Mouse (Mus musculus) spleen, adult 2 months (tissue): ENCODE data around the gene Vdr. TPM values are rescaled to one million over a fixed set of nuclear protein-coding genes. Genes with fewer than 3 reads are reported as not detected.

Experiments used
- DNase-seq, 2 experiments: peaks; one replicate each; pipeline versions ENCODE4 v3.0.0 to v3.0.0-alpha.2; 2012 to 2021; ENCODE audit warnings: low spot score in 2 of 2, low read depth in 1 of 2
- H3K27ac ChIP-seq: fragments of 200-500 bp; 2 replicates; pipeline ENCODE4 v1.5.1; 2012; ENCODE audit warnings: low read length, inconsistent platforms; ENCODE audit not compliant: insufficient read depth
- H3K27me3 ChIP-seq: fragments of 200-500 bp; 2 replicates; pipeline ENCODE4 v1.6.1; 2012; ENCODE audit warnings: mild to moderate bottlenecking, moderate library complexity, low read length, inconsistent platforms; ENCODE audit not compliant: control insufficient read depth, insufficient read depth
- H3K36me3 ChIP-seq: fragments of 200-500 bp; 2 replicates; pipeline ENCODE4 v1.6.1; 2012; ENCODE audit warnings: mild to moderate bottlenecking, low read length, inconsistent platforms; ENCODE audit not compliant: control insufficient read depth, insufficient read depth
- H3K4me1 ChIP-seq: fragments of 200-500 bp; 2 replicates; pipeline ENCODE4 v1.6.1; 2011; ENCODE audit warnings: inconsistent platforms; ENCODE audit not compliant: control insufficient read depth, insufficient read depth, insufficient read length
- H3K4me3 ChIP-seq: fragments of 200-500 bp; 2 replicates; pipeline ENCODE4 v1.5.1; 2011; ENCODE audit warnings: mild to moderate bottlenecking, inconsistent platforms; ENCODE audit not compliant: insufficient read depth, insufficient read length; ENCODE audit errors: extremely low read depth
- CTCF ChIP-seq: fragments of 200-500 bp; IDR thresholded peaks from 2 replicates; pipeline ENCODE4 v1.5.1; 2011; ENCODE audit warnings: mild to moderate bottlenecking, inconsistent platforms; ENCODE audit not compliant: insufficient read depth, insufficient read length, insufficient replicate concordance; ENCODE audit errors: extremely low read depth
- POLR2A ChIP-seq: fragments of 200-500 bp; IDR thresholded peaks from 2 replicates; pipeline ENCODE4 v1.6.1; 2011; ENCODE audit warnings: low read depth, low read length, inconsistent platforms
- WGBS: fragments of 180-500 bp; shearing (Covaris S2); methylation state at CpG from one replicate; pipeline ENCODE4 v1.1.7; 2018; 5-methylcytosine and 5-hydroxymethylcytosine counted together
- polyA plus RNA-seq: library from polyadenylated mRNA; depleted of rRNA; stranded (reverse); fragments of >200 nt; gene quantifications from 2 replicates; pipeline ENCODE4 v1.2.3, GENCODE M21; 2012

Gene Vdr
- polyA plus RNA-seq, 1 experiment = 0.70 TPM

DNA sequence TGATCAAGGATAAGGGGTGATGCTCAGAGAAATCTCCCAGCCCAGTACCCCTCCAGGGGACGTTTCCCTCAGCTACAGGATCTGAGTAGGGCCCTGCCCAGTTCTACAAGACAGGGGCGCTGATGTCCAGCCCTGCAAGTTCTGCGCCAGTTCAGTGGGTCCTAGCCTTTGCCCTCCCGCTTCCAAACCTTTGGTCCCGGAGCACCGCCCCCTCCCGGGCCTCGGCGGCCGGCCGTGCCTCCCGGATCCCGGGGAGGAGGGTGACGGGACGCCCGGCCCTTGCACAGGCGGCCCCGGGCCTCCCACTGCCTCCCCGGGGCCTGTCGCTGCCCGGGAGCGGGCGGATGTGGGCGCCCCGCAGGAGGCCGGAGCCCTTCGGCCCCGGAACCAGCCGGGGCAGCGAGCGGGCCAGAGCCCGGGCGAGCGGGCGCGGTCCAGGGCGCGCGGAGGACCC, 79.6 kb downstream of the Vdr start:
- peak overlapping the region; percentile 93 for H3K27ac ChIP-seq
- H3K27me3 ChIP-seq = no peaks in the 10 kb centered on the region
- peak overlapping the region; percentile 73 for H3K4me3 ChIP-seq
- WGBS = under 1% methylated on average over 39 of the region's 39 CpGs
- DNase-seq = peak in 1 of 2 experiments; percentile 47
- H3K36me3 ChIP-seq = 0 out of 2 replicates have a peak, but pooled peaks cover 2% of the 10 kb centered on the region
- peaks cover 49% of the 10 kb centered on the region; the same call in 1 of the 2 replicates for H3K4me1 ChIP-seq
- no peak for TF ChIP-seq POLR2A

DNA sequence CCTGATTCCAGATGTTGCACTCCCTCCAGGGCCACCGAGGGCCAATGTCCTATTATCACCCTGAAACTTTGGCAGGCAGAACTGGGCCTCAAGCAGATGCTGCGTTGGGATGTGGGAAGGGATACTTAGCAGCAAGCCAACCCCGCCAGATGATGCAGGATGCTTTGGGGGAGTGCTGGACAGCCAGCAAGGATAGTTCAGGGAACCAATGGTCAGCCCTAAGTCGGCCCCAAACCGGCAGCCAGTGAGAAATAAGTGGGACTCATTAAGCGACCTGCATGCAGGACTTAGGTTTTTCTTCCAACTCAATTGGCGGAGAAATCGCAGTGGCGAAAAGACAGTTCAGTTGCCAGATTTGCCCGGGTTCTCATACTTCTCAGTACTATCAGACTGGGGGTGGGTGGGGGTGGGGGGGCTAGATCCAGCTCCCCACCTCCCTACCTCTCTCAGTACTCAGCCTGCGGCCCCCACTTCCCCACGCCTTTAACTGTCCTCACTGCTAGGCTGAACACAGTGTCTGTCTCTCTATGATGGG, 80.1 kb downstream of the Vdr start:
- peaks cover 52% of the 10 kb centered on the region; the same call in 1 of the 2 replicates for H3K4me1 ChIP-seq
- no peak for DNase-seq
- H3K27me3 ChIP-seq = no peaks in the 10 kb centered on the region
- no peak for TF ChIP-seq POLR2A
- TF ChIP-seq CTCF = no peak
- H3K36me3 ChIP-seq = 0 out of 2 replicates have a peak, but pooled peaks cover 2% of the 10 kb centered on the region
- peak overlapping the region; percentile 73 for H3K4me3 ChIP-seq
- peak overlapping the region; percentile 93 for H3K27ac ChIP-seq
- WGBS = 10% methylated on average over 12 of the region's 12 CpGs

DNA sequence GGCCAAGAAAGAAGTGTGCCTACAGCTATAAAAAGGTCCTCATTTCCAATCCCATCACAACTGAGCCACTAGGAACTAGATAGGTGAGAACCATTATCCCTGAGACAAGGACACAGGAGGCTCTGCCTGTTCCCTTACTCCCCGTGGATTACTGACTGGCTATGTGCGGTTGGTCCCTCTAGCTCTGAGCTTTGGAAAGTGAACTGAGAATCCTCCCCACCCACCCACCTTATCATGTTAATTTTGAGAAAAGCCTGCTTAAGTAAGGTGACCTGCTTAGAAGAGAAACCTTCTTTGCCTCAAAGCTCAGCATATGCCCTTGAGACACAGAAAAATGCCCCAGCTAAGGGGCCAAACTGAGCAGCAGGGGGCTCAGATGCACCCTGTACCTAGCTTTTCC, 81.0 kb downstream of the Vdr start:
- no peak for DNase-seq
- TF ChIP-seq CTCF (no peak), POLR2A (no peak)
- H3K4me3 ChIP-seq = peak overlapping the region; percentile 31
- peak overlapping the region; percentile 93 for H3K27ac ChIP-seq
- no peaks in the 10 kb centered on the region for H3K27me3 ChIP-seq
- peaks cover 55% of the 10 kb centered on the region; the same call in 1 of the 2 replicates for H3K4me1 ChIP-seq
- 0 out of 2 replicates have a peak, but pooled peaks cover 2% of the 10 kb centered on the region for H3K36me3 ChIP-seq
- 7% methylated on average over 2 of the region's 2 CpGs for WGBS

DNA sequence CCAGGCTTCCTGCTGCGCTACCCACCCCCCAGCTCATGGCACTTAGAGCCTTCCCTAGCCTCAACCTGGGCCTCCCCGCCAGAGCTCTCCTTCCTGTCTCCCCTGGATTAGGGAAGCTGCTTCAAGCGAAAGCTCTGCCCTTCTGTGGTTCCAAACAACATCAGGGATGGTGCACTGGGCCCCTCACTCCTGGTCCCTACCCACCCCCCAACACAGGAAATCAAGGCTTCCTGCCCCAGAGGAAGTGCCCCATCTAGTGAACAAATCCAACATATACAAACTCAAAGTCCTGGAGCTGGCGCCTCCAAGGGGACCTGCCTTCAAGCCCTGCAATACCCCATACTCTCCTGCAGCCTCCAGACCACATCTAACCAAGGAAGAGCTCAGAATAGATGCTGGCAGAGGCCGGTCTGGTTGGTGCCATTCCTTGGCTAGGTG, 81.5 kb downstream of the Vdr start:
- peak overlapping the region; percentile 31 for H3K4me3 ChIP-seq
- peaks cover 60% of the 10 kb centered on the region; the same call in 1 of the 2 replicates for H3K4me1 ChIP-seq
- whole genome bisulfite sequencing = 22% methylated on average over 5 of the region's 5 CpGs
- no peak for TF ChIP-seq CTCF
- TF ChIP-seq POLR2A = no peak
- peak overlapping the region; percentile 93 for H3K27ac ChIP-seq
- H3K27me3 ChIP-seq = no peaks in the 10 kb centered on the region
- no peak for DNase-seq
- 0 out of 2 replicates have a peak, but pooled peaks cover 2% of the 10 kb centered on the region for H3K36me3 ChIP-seq

DNA sequence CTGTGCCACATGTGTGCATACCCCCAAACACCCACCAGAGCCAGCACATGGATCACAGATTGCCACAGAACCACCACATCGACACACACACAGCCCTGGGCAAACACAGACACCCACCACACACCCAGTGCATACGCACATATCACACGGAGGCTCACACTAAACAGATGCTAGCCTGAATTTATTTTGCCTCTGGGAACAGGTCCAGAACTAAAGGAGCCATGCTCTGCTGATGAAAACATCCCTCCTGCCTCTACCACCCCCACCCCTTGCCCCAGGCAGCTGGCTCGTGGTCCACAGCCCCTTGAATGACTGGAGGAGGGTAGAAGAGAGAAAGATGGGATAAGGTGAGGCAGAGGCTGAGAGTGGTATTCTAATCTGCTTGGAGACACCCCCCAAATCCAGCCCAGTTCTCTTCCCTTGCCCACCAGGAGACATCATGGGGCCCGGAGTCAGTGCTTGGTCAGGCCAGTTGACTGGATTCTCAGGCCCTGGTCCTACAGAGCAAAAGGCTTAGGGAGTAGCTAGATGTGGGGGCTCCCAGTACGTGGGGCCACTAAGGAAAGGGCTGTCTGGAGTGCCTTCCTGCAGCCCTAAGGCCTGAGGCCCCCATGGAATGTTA, 82.1 kb downstream of the Vdr start:
- Histone ChIP-seq H3K4me3 (peak overlapping the region; percentile 2; the same call in 1 of the 2 replicates), H3K4me1 (peaks cover 66% of the 10 kb centered on the region; the same call in 1 of the 2 replicates), H3K27ac (peak overlapping the region; percentile 93), H3K27me3 (no peaks in the 10 kb centered on the region), H3K36me3 (0 out of 2 replicates have a peak, but pooled peaks cover 2% of the 10 kb centered on the region)
- WGBS = 35% methylated on average over 6 of the region's 6 CpGs
- TF ChIP-seq CTCF = no peak
- no peak for TF ChIP-seq POLR2A
- no peak for DNase-seq

DNA sequence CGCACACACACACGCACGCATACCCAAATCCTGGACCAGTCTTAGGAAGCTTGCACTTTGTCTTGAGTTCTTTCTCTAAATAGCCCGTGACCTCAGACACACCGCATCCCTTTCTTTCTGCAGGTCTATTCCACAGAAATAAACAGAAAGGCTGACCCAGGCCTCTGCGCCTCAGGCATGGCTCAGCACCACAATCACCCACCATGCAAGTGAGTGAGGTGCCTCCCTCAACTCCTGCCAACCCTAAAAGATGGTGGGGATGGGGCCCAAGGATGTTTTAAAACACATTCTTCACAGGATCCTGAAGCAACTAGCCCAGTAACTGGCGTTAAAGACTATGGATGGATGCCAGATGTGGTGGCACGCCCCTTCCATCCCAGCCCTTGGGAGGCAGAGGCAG, 83.0 kb downstream of the Vdr start:
- H3K27me3 ChIP-seq = no peaks in the 10 kb centered on the region
- H3K36me3 ChIP-seq = 0 out of 2 replicates have a peak, but pooled peaks cover 2% of the 10 kb centered on the region
- TF ChIP-seq POLR2A = no peak
- no peak for TF ChIP-seq CTCF
- WGBS = 72% methylated on average over 8 of the region's 8 CpGs
- no peak overlapping the region for H3K27ac ChIP-seq
- H3K4me3 ChIP-seq = no peak overlapping the region
- H3K4me1 ChIP-seq = peaks cover 70% of the 10 kb centered on the region; the same call in 1 of the 2 replicates
- no peak for DNase-seq
